Mouse (Mus musculus): ENCODE measurements at regions not wholly inside any gene's neighbourhood (a gene's known extent, or its start where the extent isn't known, plus 50 kb on each side); places are given as distances from the start of the nearest gene placed in this dataset.

- TF ChIP-seq CTCF (IDR thresholded peaks at IDR 0.05; ENCODE audit: extremely low read depth, insufficient read depth, insufficient read length, insufficient replicate concordance): no peak
- no peak for TF ChIP-seq POLR2A (IDR thresholded peaks at IDR 0.05; ENCODE audit: low read depth, low read length)
Observed at GRCm38 (mm10) chr2:137950931-137951330, 305.4 kb upstream of the Btbd3 start.
